Mouse (Mus musculus): ENCODE data around the gene Olfr93. TPM values are rescaled to one million over a fixed set of nuclear protein-coding genes. Genes with fewer than 3 reads are reported as not detected.

Olfr93 gene
- polyA plus RNA-seq (2014; fragmentation: Illumina TruSeq; extraction: RNeasy Lipid Tissue Mini Kit (QIAGEN cat#74804); ENCODE audit: insufficient read depth, low read depth, low replicate concordance) = not detected

DNA sequence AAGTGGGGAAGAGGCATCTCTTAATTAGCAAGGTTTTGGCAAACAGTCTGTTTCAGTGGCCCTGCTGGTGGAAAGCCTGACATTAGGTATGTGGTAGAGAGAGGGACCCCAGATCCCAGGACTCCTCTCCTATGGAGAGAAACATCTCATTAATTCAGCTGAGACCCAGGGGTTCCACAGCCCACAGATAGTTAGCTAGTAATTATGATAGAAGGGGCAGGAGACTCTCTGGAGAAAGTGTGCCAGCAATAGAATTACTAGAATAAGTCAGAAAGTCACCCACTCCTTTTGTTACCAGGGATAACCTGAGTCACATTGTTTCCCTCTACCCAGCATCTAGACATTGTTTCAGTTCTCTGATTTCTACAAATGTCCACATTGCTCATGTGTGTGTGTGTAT is at the start of gene Olfr93:
Gene Olfr93 (minus strand): TSS at position 101 of the 400 bp plus-strand sequence.

GRCm38 (mm10) chr17:37200894-37201293 is 39.6 kb upstream of the Olfr93 start, which contains the start of gene Olfr94:
Olfr94 (minus strand) TSS chr17:37200994.

GRCm38 (mm10) chr17:37193656-37194055 is 32.4 kb upstream of the Olfr93 start, which contains the start of gene Ubd:
Ubd (plus strand) TSS chr17:37193892.

DNA sequence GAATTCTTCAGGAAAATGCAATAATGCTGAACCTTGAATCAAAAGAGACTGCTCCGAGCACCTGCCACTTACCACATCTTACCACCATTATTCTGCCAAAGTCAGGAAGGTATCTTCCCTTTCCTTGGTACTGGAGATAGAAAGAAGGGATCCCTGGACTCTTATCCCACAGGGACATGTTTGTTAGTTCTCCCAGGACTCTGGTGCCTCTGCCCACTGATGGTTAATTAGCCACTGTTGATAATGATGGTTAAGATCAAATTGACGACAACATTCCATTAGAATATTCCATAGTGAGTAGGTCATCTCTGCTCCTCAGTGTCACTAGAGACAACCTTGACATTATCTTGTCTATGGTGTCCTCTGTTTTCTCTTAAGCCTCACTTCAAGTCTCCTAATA is 41.3 kb downstream of the Olfr93 start, which contains the start of gene Olfr92:
Gene Olfr92 (minus strand): TSS at position 101 of the 400 bp plus-strand sequence.

GRCm38 (mm10) chr17:37098178-37098577 is 63.1 kb downstream of the Olfr93 start, which contains the start of gene Olfr91:
Olfr91 (minus strand) TSS chr17:37098278.

Other genes with a start within 250 kb of the Olfr93 start
- 6.7 TPM for gene Rnf39, start 218.6 kb downstream of the Olfr93 start, polyA plus RNA-seq (2014; fragmentation: Illumina TruSeq; extraction: RNeasy Lipid Tissue Mini Kit (QIAGEN cat#74804); ENCODE audit: insufficient read depth, low read depth, low replicate concordance)
- gene Ppp1r11, start 209.8 kb downstream of the Olfr93 start, polyA plus RNA-seq (2014; fragmentation: Illumina TruSeq; extraction: RNeasy Lipid Tissue Mini Kit (QIAGEN cat#74804); ENCODE audit: insufficient read depth, low read depth, low replicate concordance) = 112 TPM
- 84.8 TPM for gene Znrd1, start 202.9 kb downstream of the Olfr93 start, polyA plus RNA-seq (2014; fragmentation: Illumina TruSeq; extraction: RNeasy Lipid Tissue Mini Kit (QIAGEN cat#74804); ENCODE audit: insufficient read depth, low read depth, low replicate concordance)
- gene Znrd1as, start 202.9 kb downstream of the Olfr93 start, polyA plus RNA-seq (2014; fragmentation: Illumina TruSeq; extraction: RNeasy Lipid Tissue Mini Kit (QIAGEN cat#74804); ENCODE audit: insufficient read depth, low read depth, low replicate concordance) = 9.5 TPM
- gene 2410137M14Rik, start 180.3 kb downstream of the Olfr93 start, polyA plus RNA-seq (2014; fragmentation: Illumina TruSeq; extraction: RNeasy Lipid Tissue Mini Kit (QIAGEN cat#74804); ENCODE audit: insufficient read depth, low read depth, low replicate concordance) = not detected
- 0.42 TPM for gene H2-M5, start 172.0 kb downstream of the Olfr93 start, polyA plus RNA-seq (2014; fragmentation: Illumina TruSeq; extraction: RNeasy Lipid Tissue Mini Kit (QIAGEN cat#74804); ENCODE audit: insufficient read depth, low read depth, low replicate concordance)
- 7.6 TPM for gene Zfp57, start 160.3 kb downstream of the Olfr93 start, polyA plus RNA-seq (2014; fragmentation: Illumina TruSeq; extraction: RNeasy Lipid Tissue Mini Kit (QIAGEN cat#74804); ENCODE audit: insufficient read depth, low read depth, low replicate concordance)
- not detected for gene Mog, start 138.1 kb downstream of the Olfr93 start, polyA plus RNA-seq (2014; fragmentation: Illumina TruSeq; extraction: RNeasy Lipid Tissue Mini Kit (QIAGEN cat#74804); ENCODE audit: insufficient read depth, low read depth, low replicate concordance)
- gene Gabbr1, start 115.5 kb downstream of the Olfr93 start, polyA plus RNA-seq (2014; fragmentation: Illumina TruSeq; extraction: RNeasy Lipid Tissue Mini Kit (QIAGEN cat#74804); ENCODE audit: insufficient read depth, low read depth, low replicate concordance) = 13.0 TPM
- not detected for gene Olfr90, start 73.0 kb downstream of the Olfr93 start, polyA plus RNA-seq (2014; fragmentation: Illumina TruSeq; extraction: RNeasy Lipid Tissue Mini Kit (QIAGEN cat#74804); ENCODE audit: insufficient read depth, low read depth, low replicate concordance)
- gene Olfr91, start 63.2 kb downstream of the Olfr93 start, polyA plus RNA-seq (2014; fragmentation: Illumina TruSeq; extraction: RNeasy Lipid Tissue Mini Kit (QIAGEN cat#74804); ENCODE audit: insufficient read depth, low read depth, low replicate concordance) = not detected
- gene Olfr92, start 41.4 kb downstream of the Olfr93 start, polyA plus RNA-seq (2014; fragmentation: Illumina TruSeq; extraction: RNeasy Lipid Tissue Mini Kit (QIAGEN cat#74804); ENCODE audit: insufficient read depth, low read depth, low replicate concordance) = not detected
- gene Ubd, start 32.4 kb upstream of the Olfr93 start, polyA plus RNA-seq (2014; fragmentation: Illumina TruSeq; extraction: RNeasy Lipid Tissue Mini Kit (QIAGEN cat#74804); ENCODE audit: insufficient read depth, low read depth, low replicate concordance) = 0.45 TPM
- gene Olfr94, start 39.5 kb upstream of the Olfr93 start, polyA plus RNA-seq (2014; fragmentation: Illumina TruSeq; extraction: RNeasy Lipid Tissue Mini Kit (QIAGEN cat#74804); ENCODE audit: insufficient read depth, low read depth, low replicate concordance) = not detected
- gene Olfr95, start 51.6 kb upstream of the Olfr93 start, polyA plus RNA-seq (2014; fragmentation: Illumina TruSeq; extraction: RNeasy Lipid Tissue Mini Kit (QIAGEN cat#74804); ENCODE audit: insufficient read depth, low read depth, low replicate concordance) = not detected
- gene Olfr96, start 58.7 kb upstream of the Olfr93 start, polyA plus RNA-seq (2014; fragmentation: Illumina TruSeq; extraction: RNeasy Lipid Tissue Mini Kit (QIAGEN cat#74804); ENCODE audit: insufficient read depth, low read depth, low replicate concordance) = not detected
- not detected for gene Olfr97, start 75.8 kb upstream of the Olfr93 start, polyA plus RNA-seq (2014; fragmentation: Illumina TruSeq; extraction: RNeasy Lipid Tissue Mini Kit (QIAGEN cat#74804); ENCODE audit: insufficient read depth, low read depth, low replicate concordance)
- gene Olfr98, start 102.3 kb upstream of the Olfr93 start, polyA plus RNA-seq (2014; fragmentation: Illumina TruSeq; extraction: RNeasy Lipid Tissue Mini Kit (QIAGEN cat#74804); ENCODE audit: insufficient read depth, low read depth, low replicate concordance) = not detected
- 21.8 TPM for gene H2-M3, start 108.7 kb upstream of the Olfr93 start, polyA plus RNA-seq (2014; fragmentation: Illumina TruSeq; extraction: RNeasy Lipid Tissue Mini Kit (QIAGEN cat#74804); ENCODE audit: insufficient read depth, low read depth, low replicate concordance)
- gene Olfr99, start 122.0 kb upstream of the Olfr93 start, polyA plus RNA-seq (2014; fragmentation: Illumina TruSeq; extraction: RNeasy Lipid Tissue Mini Kit (QIAGEN cat#74804); ENCODE audit: insufficient read depth, low read depth, low replicate concordance) = not detected
- not detected for gene Olfr101, start 142.8 kb upstream of the Olfr93 start, polyA plus RNA-seq (2014; fragmentation: Illumina TruSeq; extraction: RNeasy Lipid Tissue Mini Kit (QIAGEN cat#74804); ENCODE audit: insufficient read depth, low read depth, low replicate concordance)
- gene Olfr102, start 155.6 kb upstream of the Olfr93 start, polyA plus RNA-seq (2014; fragmentation: Illumina TruSeq; extraction: RNeasy Lipid Tissue Mini Kit (QIAGEN cat#74804); ENCODE audit: insufficient read depth, low read depth, low replicate concordance) = not detected
- gene Olfr103, start 178.2 kb upstream of the Olfr93 start, polyA plus RNA-seq (2014; fragmentation: Illumina TruSeq; extraction: RNeasy Lipid Tissue Mini Kit (QIAGEN cat#74804); ENCODE audit: insufficient read depth, low read depth, low replicate concordance) = not detected
- not detected for gene Olfr104-ps, start 198.1 kb upstream of the Olfr93 start, polyA plus RNA-seq (2014; fragmentation: Illumina TruSeq; extraction: RNeasy Lipid Tissue Mini Kit (QIAGEN cat#74804); ENCODE audit: insufficient read depth, low read depth, low replicate concordance)
- not detected for gene Olfr105-ps, start 217.5 kb upstream of the Olfr93 start, polyA plus RNA-seq (2014; fragmentation: Illumina TruSeq; extraction: RNeasy Lipid Tissue Mini Kit (QIAGEN cat#74804); ENCODE audit: insufficient read depth, low read depth, low replicate concordance)
- gene Olfr106-ps, start 228.9 kb upstream of the Olfr93 start, polyA plus RNA-seq (2014; fragmentation: Illumina TruSeq; extraction: RNeasy Lipid Tissue Mini Kit (QIAGEN cat#74804); ENCODE audit: insufficient read depth, low read depth, low replicate concordance) = not detected
- not detected for gene Olfr107, start 237.7 kb upstream of the Olfr93 start, polyA plus RNA-seq (2014; fragmentation: Illumina TruSeq; extraction: RNeasy Lipid Tissue Mini Kit (QIAGEN cat#74804); ENCODE audit: insufficient read depth, low read depth, low replicate concordance)

Measured in lung, adult 10 weeks (tissue).